Mouse (Mus musculus) adrenal gland, postnatal 36 days (tissue): Measurements from ENCODE around the gene Rnf113a2. TPM values are rescaled to one million over a fixed set of nuclear protein-coding genes. Genes with fewer than 3 reads are reported as not detected.
A peak's percentile ranks its signal among the peaks of the same experiment; 100 is the strongest.

Source experiments
- DNase-seq, 2 experiments: peaks; one replicate each; pipeline ENCODE4 v3.0.0; 2021; ENCODE audit warnings: mixed read lengths in 1 of 2
- long read RNA-seq, 2 experiments: library from polyadenylated mRNA; stranded (forward); transcript quantifications; one replicate each; pipeline ENCODE4 v2.0.0; 2021; ENCODE audit warnings: borderline sequencing depth in 2 of 2
- total RNA-seq, 2 experiments: library from RNA; stranded (reverse); gene quantifications; 2 replicates each; pipeline ENCODE4 v1.2.3; 2021

Gene Rnf113a2
- total RNA-seq: 10 to 100 TPM; 17.9 to 19.4 TPM
- long read RNA-seq, experiment 1, transcript Rnf113a2-201 (1 exons, 1,383 nt): major isoform, 40 of 40 reads
- long read RNA-seq, experiment 1, partial matches to known transcripts: 0 of 40 reads
- long read RNA-seq, experiment 1, other reads (novel, unspliced or antisense): 0 of 40 reads
- long read RNA-seq, experiment 2, transcript Rnf113a2-201 (1 exons, 1,383 nt): major isoform, 5 of 5 reads
- long read RNA-seq, experiment 2, partial matches to known transcripts: 0 of 5 reads
- long read RNA-seq, experiment 2, other reads (novel, unspliced or antisense): 0 of 5 reads

DNA sequence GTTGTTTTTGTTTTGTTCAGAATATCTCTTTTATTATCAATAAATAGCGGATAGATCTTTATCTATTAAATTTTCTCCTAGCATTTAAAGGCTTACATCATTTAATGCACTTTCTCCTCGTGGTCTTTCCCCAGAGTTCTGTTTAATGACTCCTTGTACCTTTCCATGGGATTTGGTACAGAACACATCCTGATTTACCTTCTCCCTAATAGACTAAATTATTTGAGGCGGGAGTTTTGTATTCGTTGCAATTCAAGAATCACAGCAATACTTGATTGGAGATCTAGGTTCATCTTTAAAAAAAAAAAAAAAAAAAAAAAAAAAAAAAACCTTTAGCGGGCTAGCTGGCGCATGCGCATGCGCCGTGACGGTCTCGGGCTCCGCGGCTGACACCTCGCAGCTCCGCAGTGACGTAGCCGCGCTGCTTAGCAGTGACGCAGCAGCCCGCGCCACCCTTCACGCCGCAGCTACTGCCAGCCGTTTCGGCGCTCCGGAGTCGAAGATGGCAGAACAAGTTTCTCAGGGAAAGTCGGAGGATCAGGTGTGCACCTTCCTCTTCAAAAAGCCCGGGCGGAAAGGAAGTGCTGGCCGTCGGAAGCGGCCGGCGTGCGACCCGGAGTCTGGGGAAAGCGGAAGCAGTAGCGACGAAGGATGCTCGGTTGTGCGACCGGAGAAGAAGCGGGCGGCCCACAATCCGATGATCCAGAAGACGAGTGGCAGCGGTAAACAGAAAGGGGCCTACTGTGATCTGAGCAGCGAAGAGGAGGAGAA lies at the start of gene Rnf113a2:
TSS of gene Rnf113a2 (plus strand) at position 363 of the 771 bp plus-strand sequence.
- peak; percentile 85 to 89 for DNase-seq

GRCm38 (mm10) chr12:84371647-84372046 lies 45.3 kb upstream of the Rnf113a2 start:
- no peak for DNase-seq

GRCm38 (mm10) chr12:84373831-84374481 lies 43.0 kb upstream of the Rnf113a2 start:
- DNase-seq: no peak

DNA sequence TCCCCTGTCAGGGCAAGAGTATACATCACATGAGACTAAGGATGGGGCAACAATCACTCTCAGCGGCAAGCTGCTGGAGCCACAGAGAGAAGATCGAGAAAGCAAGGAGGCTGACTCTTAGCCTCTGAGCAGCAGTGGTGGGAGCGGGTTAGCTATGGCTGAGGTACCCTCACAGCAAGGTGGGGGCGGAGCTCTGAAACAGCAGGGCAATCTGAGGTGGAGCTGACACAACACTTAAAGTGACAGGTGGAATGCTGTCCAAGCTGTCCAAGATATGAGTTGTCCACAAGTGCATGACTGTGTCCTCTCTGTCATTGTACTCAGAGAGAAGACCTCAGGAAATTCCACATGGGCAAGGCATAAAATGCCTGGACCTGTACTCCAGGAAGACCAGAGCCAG lies 34.6 kb upstream of the Rnf113a2 start:
- no peak for DNase-seq

DNA sequence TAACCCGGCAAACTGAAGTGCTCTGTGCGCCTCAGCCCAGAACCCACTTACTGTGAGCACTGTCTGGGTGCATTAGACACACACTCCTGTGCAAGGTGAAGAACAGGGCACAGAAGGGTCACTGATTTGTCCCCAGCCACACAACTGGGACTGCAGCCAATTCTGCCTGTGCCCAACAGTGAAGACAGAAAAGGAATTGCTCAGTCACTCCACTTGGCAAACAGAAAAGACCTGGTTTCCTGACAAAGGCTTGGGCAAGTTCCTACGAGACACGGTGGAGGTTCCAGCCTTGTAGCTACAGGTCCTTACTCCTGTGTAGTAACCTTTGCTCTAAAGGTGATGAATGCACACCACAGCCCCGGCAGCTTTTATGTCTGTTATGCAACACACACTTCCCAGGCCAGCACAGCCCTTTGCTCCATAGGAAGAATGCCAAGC lies 32.3 kb upstream of the Rnf113a2 start:
- peak; percentile 27 to 65 for DNase-seq

- no peak for DNase-seq
Observed at GRCm38 (mm10) chr12:84385408-84385807, 31.6 kb upstream of the Rnf113a2 start.

DNA sequence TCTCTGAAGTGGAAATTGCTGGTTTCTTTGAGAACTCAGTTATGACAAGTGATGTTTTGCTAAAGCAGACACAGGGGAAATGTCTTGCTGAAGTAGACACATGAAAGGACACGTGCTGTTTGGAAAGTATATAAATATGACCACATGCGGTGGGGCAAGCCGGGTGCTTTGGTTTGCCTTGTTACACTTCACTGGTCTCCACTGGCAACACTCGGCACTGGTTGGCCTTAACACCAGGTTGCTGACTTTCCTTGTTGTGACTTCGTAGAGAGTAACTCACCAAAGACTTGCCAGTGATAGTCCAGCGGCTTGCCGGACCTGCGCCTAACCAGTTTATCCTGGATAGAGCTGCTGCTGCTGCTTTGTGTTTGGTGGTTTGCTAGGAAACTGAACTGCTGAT lies 28.9 kb upstream of the Rnf113a2 start:
- DNase-seq: no peak

DNA sequence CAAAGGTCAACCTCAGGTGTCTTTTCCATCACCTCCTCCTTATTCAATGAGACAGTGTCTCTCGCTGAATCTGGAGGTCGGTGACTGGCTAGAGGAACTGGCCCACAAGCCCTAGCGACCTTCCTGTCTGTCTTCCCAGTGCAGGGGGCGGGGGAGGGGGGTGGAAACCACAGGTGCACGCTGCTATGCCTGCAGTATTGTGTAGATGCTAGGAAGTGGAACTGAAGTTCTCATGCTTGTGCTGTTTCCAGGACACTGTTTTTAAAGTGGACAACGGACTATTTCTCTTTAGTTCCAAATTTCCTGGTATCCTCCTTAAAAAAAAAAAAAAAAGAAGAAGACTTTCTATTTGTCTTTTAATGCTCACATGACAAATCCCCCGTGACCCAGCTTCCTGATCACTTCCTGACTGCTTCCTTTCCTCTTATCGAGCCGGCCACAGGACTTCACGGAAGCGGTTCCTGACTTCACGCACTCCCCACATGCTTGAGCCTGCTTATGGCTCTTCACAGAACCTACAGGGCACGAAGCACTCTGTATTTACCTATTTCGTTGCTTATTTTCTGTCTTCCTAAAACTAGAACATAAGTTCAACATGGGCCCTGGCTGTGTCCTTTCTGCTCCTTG lies 28.1 kb upstream of the Rnf113a2 start:
- DNase-seq: no peak

GRCm38 (mm10) chr12:84390336-84390735 lies 26.7 kb upstream of the Rnf113a2 start:
- no peak for DNase-seq

- no peak for DNase-seq
Observed at GRCm38 (mm10) chr12:84392681-84393080, 24.3 kb upstream of the Rnf113a2 start.

DNA sequence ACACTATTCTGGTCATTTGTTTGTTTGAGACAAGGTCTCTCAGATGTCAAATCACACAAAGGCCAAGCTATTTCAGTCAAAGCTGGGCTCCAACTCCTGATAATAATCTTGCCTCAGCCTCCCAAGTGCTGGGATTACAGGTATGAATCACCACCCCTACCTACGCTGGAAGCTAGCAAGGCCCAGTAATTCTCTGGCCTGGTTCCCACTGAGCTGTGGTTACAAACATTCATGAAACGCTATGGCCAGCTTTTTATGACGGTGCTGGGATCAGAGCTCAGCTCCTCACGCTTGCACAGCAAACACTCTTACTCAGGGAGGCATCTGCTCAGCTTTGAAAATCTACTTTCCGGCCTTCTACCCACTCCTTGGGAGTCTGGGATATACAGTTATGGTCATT lies 23.1 kb upstream of the Rnf113a2 start:
- no peak for DNase-seq

GRCm38 (mm10) chr12:84396947-84397679 lies 19.9 kb upstream of the Rnf113a2 start:
- DNase-seq: no peak

DNA sequence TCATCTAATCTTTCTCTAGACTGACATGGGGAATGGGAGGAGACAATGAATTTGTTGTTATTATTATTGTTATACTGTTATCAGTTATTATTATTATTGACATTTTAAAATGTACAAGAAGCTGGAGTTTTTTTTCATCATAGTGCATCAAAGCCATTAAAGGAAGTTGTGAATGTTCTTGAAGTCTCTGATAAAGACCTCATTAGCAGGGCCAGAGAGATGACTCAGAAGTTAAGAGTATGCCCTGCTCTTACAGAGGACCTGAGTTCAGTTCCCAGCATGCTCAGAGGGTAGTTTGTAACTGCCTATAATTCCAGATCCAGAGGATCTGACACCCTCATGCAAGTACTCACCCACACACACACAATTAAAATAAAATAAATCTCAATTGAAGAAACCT lies 19.3 kb upstream of the Rnf113a2 start:
- no peak for DNase-seq

GRCm38 (mm10) chr12:84398629-84399028 lies 18.4 kb upstream of the Rnf113a2 start:
- DNase-seq: no peak

DNA sequence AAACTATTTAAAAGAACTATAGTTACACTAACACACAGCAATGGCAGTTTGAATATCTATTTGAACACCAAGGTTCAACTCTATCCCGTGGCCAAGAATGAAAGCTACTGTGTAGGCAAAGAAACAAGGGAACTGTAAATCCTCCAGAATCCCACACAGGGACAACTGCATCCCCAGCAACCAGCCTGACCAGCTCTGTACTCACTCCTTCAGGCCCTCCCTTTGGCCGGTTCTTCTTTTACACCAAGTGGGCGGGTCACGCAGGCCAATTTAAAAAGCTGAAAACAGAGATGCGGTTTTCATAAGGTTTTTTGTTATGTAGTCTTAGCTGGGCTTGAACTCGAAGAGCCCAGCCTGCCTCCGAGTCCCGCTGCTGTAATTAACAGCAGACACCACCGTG lies 17.9 kb upstream of the Rnf113a2 start:
- peak in 1 of 2 experiments; percentile 8 for DNase-seq

- DNase-seq: peak; percentile 17 to 26
Observed at GRCm38 (mm10) chr12:84399663-84400062, 17.3 kb upstream of the Rnf113a2 start.

DNA sequence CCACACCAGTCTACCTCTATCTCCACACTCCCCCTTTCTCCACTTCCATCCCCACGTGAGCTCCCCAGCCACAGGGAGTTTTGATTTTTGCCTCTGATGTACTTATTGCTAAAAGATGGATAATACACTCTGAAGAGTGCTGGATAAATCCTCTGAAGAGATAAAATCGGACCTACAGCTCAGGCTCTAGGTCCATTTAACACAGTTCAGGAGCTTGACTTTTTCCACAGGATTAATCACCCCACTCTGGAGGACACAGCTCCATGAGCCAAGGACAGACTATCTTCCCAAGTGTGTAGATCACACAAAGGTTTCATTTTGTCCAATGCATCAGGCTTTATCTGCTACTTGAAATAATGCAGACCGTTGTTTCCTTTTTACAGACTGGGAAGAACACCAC lies 16.9 kb upstream of the Rnf113a2 start:
- peak; percentile 27 for DNase-seq

- DNase-seq: peak; percentile 52 to 64
Observed at GRCm38 (mm10) chr12:84400653-84401052, 16.3 kb upstream of the Rnf113a2 start.

DNA sequence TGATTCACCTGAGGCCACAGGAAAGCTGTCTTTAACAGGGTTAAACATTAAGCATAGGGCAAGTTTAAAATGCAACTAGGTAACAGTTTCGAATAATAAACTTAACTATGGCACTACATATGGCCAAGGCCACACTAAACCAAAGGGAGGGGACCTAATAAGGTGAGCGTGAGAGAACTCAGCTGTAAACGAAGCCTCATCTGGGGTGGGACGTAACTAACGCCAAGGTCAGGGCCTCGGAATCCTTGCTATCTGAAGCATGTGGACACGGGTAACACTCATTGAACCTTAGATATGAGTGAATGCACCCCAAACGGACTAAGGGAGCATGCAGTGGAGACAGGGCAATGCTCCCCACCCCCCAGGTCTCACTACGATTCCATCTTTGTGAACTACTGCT lies 14.1 kb upstream of the Rnf113a2 start:
- DNase-seq: no peak

DNA sequence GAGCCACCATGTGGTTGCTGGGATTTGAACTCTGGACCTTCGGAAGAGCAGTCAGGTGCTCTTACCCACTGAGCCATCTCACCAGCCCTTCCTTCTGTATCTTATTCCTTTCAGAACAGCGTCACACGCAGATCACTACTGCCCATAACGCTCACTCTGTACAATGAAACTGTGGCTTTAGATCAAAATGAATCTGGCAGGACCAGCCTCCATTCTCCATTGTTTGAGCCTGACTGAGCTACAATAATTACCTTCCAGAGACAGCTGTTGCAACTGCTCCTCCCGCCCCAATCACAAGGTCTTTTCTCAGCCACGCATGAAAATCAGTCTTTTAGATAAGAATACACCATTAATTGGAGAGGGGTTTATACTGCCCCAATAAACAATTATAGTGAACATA lies 12.5 kb upstream of the Rnf113a2 start:
- no peak for DNase-seq

DNA sequence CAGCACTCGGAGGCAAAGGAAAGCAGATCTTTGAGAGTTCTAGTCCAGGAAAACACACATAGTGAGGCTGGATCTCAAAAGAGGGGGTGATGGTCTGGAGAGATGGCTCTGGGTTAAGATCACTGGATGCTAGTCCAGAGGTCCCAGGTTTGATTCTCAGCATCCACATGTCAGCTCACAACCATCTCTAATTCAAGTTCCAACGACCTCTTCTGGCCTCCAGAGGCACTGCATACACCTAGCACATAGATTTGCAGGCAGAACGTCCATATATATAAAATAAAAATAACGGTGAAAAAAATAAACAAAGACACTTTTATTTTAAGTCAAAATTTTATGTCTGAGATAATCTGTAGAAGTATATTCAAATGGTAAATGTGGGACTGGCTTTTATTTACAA lies 9.7 kb upstream of the Rnf113a2 start:
- DNase-seq: no peak
